Mouse (Mus musculus) CH12.LX (cell line): ENCODE results near the gene Igfals. TPM values are rescaled to one million over a fixed set of nuclear protein-coding genes. Genes with fewer than 3 reads are reported as not detected.

ENCODE experiments used
- DNase-seq: peaks from one replicate; pipeline ENCODE4 v3.0.0-alpha.2; 2013; ENCODE audit errors: extremely low read depth
- H3K27ac ChIP-seq: 2 replicates; pipeline ENCODE4 v1.5.1; 2012; ENCODE audit warnings: low read depth, mild to moderate bottlenecking, control low read depth, moderate library complexity; ENCODE audit not compliant: insufficient read depth
- H3K27me3 ChIP-seq: replicated peaks from 2 replicates; pipeline ENCODE3; 2012; ENCODE audit warnings: inconsistent platforms
- H3K36me3 ChIP-seq, 2 experiments: replicated peaks in 1 of 2; 2 replicates each; pipeline versions ENCODE3 to v1.6.1; 2012; ENCODE audit warnings: inconsistent platforms in 1 of 2, low read length in 1 of 2, mild to moderate bottlenecking in 1 of 2, mixed read lengths in 1 of 2, moderate library complexity in 1 of 2; ENCODE audit not compliant: control insufficient read depth in 1 of 2, insufficient read depth in 1 of 2
- H3K4me1 ChIP-seq, 2 experiments: 2 replicates each; pipeline ENCODE4 v1.6.1; 2012; ENCODE audit warnings: inconsistent platforms in 1 of 2, moderate library complexity in 1 of 2; ENCODE audit not compliant: insufficient read depth in 2 of 2, control insufficient read depth in 1 of 2
- H3K4me2 ChIP-seq: 2 replicates; pipeline ENCODE4 v1.6.1; 2012; ENCODE audit warnings: low read depth, mild to moderate bottlenecking, control low read depth; ENCODE audit not compliant: poor library complexity, insufficient read depth, severe bottlenecking
- H3K4me3 ChIP-seq, 3 experiments: fragments of 150-350 bp in 1 of 3; sonication (generic) in 1 of 3; replicated peaks in 1 of 3; 2 replicates each; pipeline versions ENCODE3 to v1.5.1; 2011 to 2012; ENCODE audit warnings: low read depth in 2 of 3, low read length in 2 of 3, mild to moderate bottlenecking in 2 of 3, moderate library complexity in 2 of 3, control low read depth in 1 of 3, improper control_type of control experiment in 1 of 3, inconsistent platforms in 1 of 3, mixed read lengths in 1 of 3; ENCODE audit not compliant: poor library complexity in 1 of 3
- H3K79me2 ChIP-seq: replicated peaks from 2 replicates; pipeline ENCODE4 v1.6.1; 2012; ENCODE audit warnings: mild to moderate bottlenecking, moderate library complexity; ENCODE audit not compliant: control insufficient read depth, poor library complexity, insufficient read depth, severe bottlenecking; ENCODE audit errors: extremely low read depth
- H3K9ac ChIP-seq: 2 replicates; pipeline ENCODE4 v1.6.1; 2012; ENCODE audit warnings: low read depth, mild to moderate bottlenecking, control low read depth, moderate library complexity; ENCODE audit not compliant: insufficient read depth
- H3K9me3 ChIP-seq: replicated peaks from 2 replicates; pipeline ENCODE3; 2012; ENCODE audit warnings: low read length, inconsistent platforms, mixed read lengths
- BHLHE40 ChIP-seq: IDR thresholded peaks from 2 replicates; pipeline ENCODE4 v1.6.1; 2011; ENCODE audit warnings: mild to moderate bottlenecking, low read depth, low read length, improper control_type of control experiment
- CHD1 ChIP-seq: IDR thresholded peaks from 2 replicates; pipeline ENCODE4 v1.6.1; 2012; ENCODE audit warnings: low read depth, low read length, improper control_type of control experiment, inconsistent platforms
- EP300 ChIP-seq: IDR thresholded peaks from 2 replicates; pipeline ENCODE4 v1.6.1; 2011; ENCODE audit warnings: low read length, improper control_type of control experiment
- ETS1 ChIP-seq: conservative IDR thresholded peaks from 2 replicates; pipeline ENCODE4 v1.6.1; 2012; ENCODE audit warnings: low read depth, mild to moderate bottlenecking, inconsistent platforms, low read length, improper control_type of control experiment, moderate library complexity
- GABPA ChIP-seq: IDR thresholded peaks from 2 replicates; pipeline ENCODE4 v1.6.1; 2012; ENCODE audit warnings: low read depth, low read length, improper control_type of control experiment, inconsistent platforms; ENCODE audit not compliant: insufficient replicate concordance
- HCFC1 ChIP-seq: IDR thresholded peaks from 2 replicates; pipeline ENCODE4 v1.6.1; 2012; ENCODE audit warnings: low read depth, mild to moderate bottlenecking, inconsistent platforms, low read length, improper control_type of control experiment
- IRF4 ChIP-seq: IDR thresholded peaks from 2 replicates; pipeline ENCODE4 v1.6.1; 2014; ENCODE audit warnings: low read depth, mild to moderate bottlenecking, inconsistent platforms, low read length, improper control_type of control experiment
- JUN ChIP-seq: IDR thresholded peaks from 2 replicates; pipeline ENCODE4 v1.6.1; 2011; ENCODE audit warnings: low read depth, mild to moderate bottlenecking, low read length, improper control_type of control experiment, moderate library complexity; ENCODE audit not compliant: insufficient read depth
- JUND ChIP-seq: conservative IDR thresholded peaks from 2 replicates; pipeline ENCODE4 v1.6.1; 2011; ENCODE audit warnings: low read depth, low read length, improper control_type of control experiment
- KAT2A ChIP-seq: IDR thresholded peaks from 2 replicates; pipeline ENCODE4 v1.6.1; 2012; ENCODE audit warnings: low read length, improper control_type of control experiment, inconsistent platforms; ENCODE audit not compliant: insufficient replicate concordance
- MAFK ChIP-seq: IDR thresholded peaks from 2 replicates; pipeline ENCODE4 v1.6.1; 2011; ENCODE audit warnings: low read length, improper control_type of control experiment; ENCODE audit not compliant: insufficient replicate concordance
- MAZ ChIP-seq: IDR thresholded peaks from 2 replicates; pipeline ENCODE4 v1.6.1; 2012; ENCODE audit warnings: low read depth, mild to moderate bottlenecking, inconsistent platforms, low read length, improper control_type of control experiment, moderate library complexity
- MEF2A ChIP-seq: IDR thresholded peaks from 2 replicates; pipeline ENCODE4 v1.6.1; 2014; ENCODE audit warnings: low read depth, mild to moderate bottlenecking, inconsistent platforms, low read length, improper control_type of control experiment, borderline replicate concordance
- MXI1 ChIP-seq: IDR thresholded peaks from 2 replicates; pipeline ENCODE4 v1.6.1; 2011; ENCODE audit warnings: mild to moderate bottlenecking, low read depth, low read length, improper control_type of control experiment
- NELFE ChIP-seq: IDR thresholded peaks from 2 replicates; pipeline ENCODE4 v1.6.1; 2011; ENCODE audit warnings: low read depth, low read length, improper control_type of control experiment
- NRF1 ChIP-seq: IDR thresholded peaks from 2 replicates; pipeline ENCODE4 v1.6.1; 2014; ENCODE audit warnings: low read depth, mild to moderate bottlenecking, inconsistent platforms, low read length, improper control_type of control experiment, moderate library complexity
- POLR2A ChIP-seq: IDR thresholded peaks from 2 replicates; pipeline ENCODE4 v1.6.1; 2011; ENCODE audit warnings: low read depth, mild to moderate bottlenecking, improper control_type of control experiment, low read length
- POLR2AphosphoS2 ChIP-seq: IDR thresholded peaks from 2 replicates; pipeline ENCODE4 v1.6.1; 2011; ENCODE audit warnings: low read depth, low read length, improper control_type of control experiment
- RCOR1 ChIP-seq: conservative IDR thresholded peaks from 2 replicates; pipeline ENCODE4 v1.6.1; 2012; ENCODE audit warnings: low read depth, mild to moderate bottlenecking, inconsistent platforms, low read length, improper control_type of control experiment
- SIN3A ChIP-seq: IDR thresholded peaks from 2 replicates; pipeline ENCODE4 v1.6.1; 2012; ENCODE audit warnings: low read length, improper control_type of control experiment, inconsistent platforms
- SMC3 ChIP-seq: IDR thresholded peaks from 2 replicates; pipeline ENCODE4 v1.6.1; 2011; ENCODE audit warnings: low read depth, low read length, improper control_type of control experiment
- TBP ChIP-seq: conservative IDR thresholded peaks from 2 replicates; pipeline ENCODE4 v1.6.1; 2011; ENCODE audit warnings: low read depth, low read length, improper control_type of control experiment
- UBTF ChIP-seq: IDR thresholded peaks from 2 replicates; pipeline ENCODE4 v1.6.1; 2012; ENCODE audit warnings: low read depth, mild to moderate bottlenecking, inconsistent platforms, low read length, improper control_type of control experiment, moderate library complexity
- USF1 ChIP-seq: IDR thresholded peaks from 2 replicates; pipeline ENCODE4 v1.6.1; 2014; ENCODE audit warnings: low read depth, mild to moderate bottlenecking, inconsistent platforms, low read length, improper control_type of control experiment
- USF2 ChIP-seq: conservative IDR thresholded peaks from 2 replicates; pipeline ENCODE4 v1.6.1; 2011; ENCODE audit warnings: low read depth, low read length, improper control_type of control experiment
- ZC3H11A ChIP-seq: IDR thresholded peaks from 2 replicates; pipeline ENCODE4 v1.6.1; 2012; ENCODE audit warnings: low read depth, mild to moderate bottlenecking, inconsistent platforms, low read length, improper control_type of control experiment
- ZNF384 ChIP-seq: IDR thresholded peaks from 2 replicates; pipeline ENCODE4 v1.6.1; 2012; ENCODE audit warnings: low read depth, low read length, improper control_type of control experiment, inconsistent platforms
- dilution Hi-C: fragments of 300-500 bp; cut with MboI; formaldehyde crosslinking; loops from 2 replicates; pipeline ENCODE4 v1.14.3; 2020; ENCODE audit warnings: low sequenced_read_pairs; ENCODE audit not compliant: extremely low pct_unique_long_range_greater_than_20kb, extremely low pct_ligation_motif_present
- in situ Hi-C: fragments of 300-500 bp; cut with MboI; formaldehyde crosslinking; loops from 3 replicates; pipeline ENCODE4 v1.14.3; 2019; ENCODE audit warnings: low sequenced_read_pairs, low pct_ligation_motif_present, low pct_unique_long_range_greater_than_20kb, mixed read lengths
- polyA plus RNA-seq: library from polyadenylated mRNA; unstranded; fragments of >175 nt; gene quantifications from 2 replicates; pipeline ENCODE4 v1.2.1, GENCODE M21; 2012; ENCODE audit warnings: low read depth; ENCODE audit not compliant: insufficient read length
- total RNA-seq, 2 experiments: library from RNA; depleted of rRNA; stranded (reverse); fragments of 300-350 nt in 1 of 2; fragments of >200 nt in 1 of 2; gene quantifications; 2 replicates each; pipeline ENCODE4 v1.2.3; 2012 to 2014

Igfals gene
- total and polyA plus RNA-seq, 3 experiments, result 5.0 to 9.8 (median 6.3) TPM

- TF ChIP-seq ZNF384 (no peak), JUND (no peak), MXI1 (no peak), ETS1 (peak; percentile 81), KAT2A (no peak)
Observed at GRCm38 (mm10) chr17:24855838-24856464, 9.8 kb upstream of the Igfals start (continued).

- DNase-seq, result no peak
- H3K9me3 ChIP-seq, result no peaks in the 10 kb centered on the region
- H3K27me3 ChIP-seq, result peaks cover under 1% of the 10 kb centered on the region
- H3K4me3 ChIP-seq, result no peak overlapping the region
- no peak for TF ChIP-seq MAFK
- no peak for TF ChIP-seq MAZ
- TF ChIP-seq HCFC1, result no peak
- TF ChIP-seq USF1, result no peak
- no peak for TF ChIP-seq POLR2A
- no peak for TF ChIP-seq POLR2AphosphoS2
- TF ChIP-seq ZC3H11A, result no peak
- TF ChIP-seq TBP, result no peak
- TF ChIP-seq RCOR1, result no peak
- no peak for TF ChIP-seq NELFE
- TF ChIP-seq, all 38 proteins: peak for 0
- H3K4me2 ChIP-seq, result no peak overlapping the region
- in situ Hi-C loops (no loop called here), dilution Hi-C loops (no loop called here)
- no peaks in the 10 kb centered on the region; the same call in 1 of the 2 replicates for H3K79me2 ChIP-seq
- no peak overlapping the region for H3K9ac ChIP-seq
- peaks cover 33 to 53% of the 10 kb centered on the region in 2 experiments for H3K36me3 ChIP-seq
- H3K4me1 ChIP-seq, result peaks cover 16 to 50% of the 10 kb centered on the region in 2 experiments
- no peak overlapping the region for H3K27ac ChIP-seq
Observed at GRCm38 (mm10) chr17:24856589-24856988, 9.2 kb upstream of the Igfals start.

- H3K79me2 ChIP-seq, result no peaks in the 10 kb centered on the region; the same call in 1 of the 2 replicates
- DNase-seq, result no peak
- dilution Hi-C loops, result no loop called here
- no peaks in the 10 kb centered on the region for H3K27me3 ChIP-seq
- no peak overlapping the region for H3K9ac ChIP-seq
- in situ Hi-C loops, result no loop called here
- peaks cover 16 to 47% of the 10 kb centered on the region in 2 experiments for H3K4me1 ChIP-seq
- TF ChIP-seq MXI1, result no peak
- TF ChIP-seq USF2, result no peak
- TF ChIP-seq NRF1, result no peak
- no peak for TF ChIP-seq MAFK
- no peak for TF ChIP-seq GABPA
- TF ChIP-seq USF1, result no peak
- TF ChIP-seq RCOR1, result no peak
- no peak for TF ChIP-seq UBTF
- TF ChIP-seq CHD1, result no peak
- no peak for TF ChIP-seq MEF2A
- TF ChIP-seq SMC3, result no peak
- no peak for TF ChIP-seq HCFC1
- TF ChIP-seq BHLHE40, result no peak
- no peak for TF ChIP-seq JUND
- TF ChIP-seq TBP, result no peak
- TF ChIP-seq IRF4, result no peak
- no peak for TF ChIP-seq SIN3A
- TF ChIP-seq JUN, result no peak
- TF ChIP-seq EP300, result no peak
- no peaks in the 10 kb centered on the region for H3K9me3 ChIP-seq
- no peak overlapping the region for H3K4me3 ChIP-seq
- no peak overlapping the region for H3K4me2 ChIP-seq
- H3K36me3 ChIP-seq, result peaks cover 38 to 60% of the 10 kb centered on the region in 2 experiments
- H3K27ac ChIP-seq, result no peak overlapping the region
Observed at GRCm38 (mm10) chr17:24857831-24858470, 7.8 kb upstream of the Igfals start.
